Mouse (Mus musculus): Measurements from ENCODE around the gene Ercc1. TPM values are rescaled to one million over a fixed set of nuclear protein-coding genes. Genes with fewer than 3 reads are reported as not detected.

Ercc1 gene
- total RNA-seq, 2 experiments from 2014 or later = 38.6 to 45.2 TPM

GRCm38 (mm10) chr7:19361720-19362119 lies 17.1 kb downstream of the Ercc1 start:
- peak; percentile 46 to 71 for DNase-seq (ENCODE audit: low spot score in 2 of 2)

- DNase-seq (ENCODE audit: low spot score in 2 of 2) = no peak
Measured at GRCm38 (mm10) chr7:19362276-19362675, 17.7 kb downstream of the Ercc1 start.

GRCm38 (mm10) chr7:19363881-19364280 lies 19.3 kb downstream of the Ercc1 start:
- DNase-seq (ENCODE audit: low spot score in 2 of 2) = peak in 1 of 2 experiments; percentile 55

- DNase-seq (ENCODE audit: low spot score in 2 of 2) = no peak
Measured at GRCm38 (mm10) chr7:19365376-19365775, 20.8 kb downstream of the Ercc1 start.

- DNase-seq (ENCODE audit: low spot score in 2 of 2) = peak; percentile 44 to 46
Measured at GRCm38 (mm10) chr7:19368380-19368779, 23.8 kb downstream of the Ercc1 start.

GRCm38 (mm10) chr7:19369823-19370425 lies 25.3 kb downstream of the Ercc1 start:
- no peak for DNase-seq (ENCODE audit: low spot score in 2 of 2)

GRCm38 (mm10) chr7:19373367-19373766 lies 28.8 kb downstream of the Ercc1 start:
- DNase-seq (ENCODE audit: low spot score in 2 of 2) = no peak

GRCm38 (mm10) chr7:19375368-19375767 lies 30.8 kb downstream of the Ercc1 start:
- DNase-seq (ENCODE audit: low spot score in 2 of 2) = no peak

- DNase-seq (ENCODE audit: low spot score in 2 of 2) = no peak
Measured at GRCm38 (mm10) chr7:19376019-19376418, 31.4 kb downstream of the Ercc1 start.

- no peak for DNase-seq (ENCODE audit: low spot score in 2 of 2)
Measured at GRCm38 (mm10) chr7:19378049-19378448, 33.5 kb downstream of the Ercc1 start.

- DNase-seq (ENCODE audit: low spot score in 2 of 2) = peak; percentile 94 to 99
Measured at GRCm38 (mm10) chr7:19381377-19382165, 37.0 kb downstream of the Ercc1 start, which contains the start of gene Ercc2. TSS of gene Ercc2 (plus strand) at chr7:19382010.

- no peak for DNase-seq (ENCODE audit: low spot score in 2 of 2)
Measured at GRCm38 (mm10) chr7:19382166-19382541, 37.6 kb downstream of the Ercc1 start.

- no peak for DNase-seq (ENCODE audit: low spot score in 2 of 2)
Measured at GRCm38 (mm10) chr7:19383708-19384107, 39.1 kb downstream of the Ercc1 start.

- DNase-seq (ENCODE audit: low spot score in 2 of 2) = no peak
Measured at GRCm38 (mm10) chr7:19388699-19389413, 44.3 kb downstream of the Ercc1 start.

GRCm38 (mm10) chr7:19394484-19394883 lies 49.9 kb downstream of the Ercc1 start:
- no peak for DNase-seq (ENCODE audit: low spot score in 2 of 2)

- no peak for DNase-seq (ENCODE audit: low spot score in 2 of 2)
Measured at GRCm38 (mm10) chr7:19399496-19400280, 55.1 kb downstream of the Ercc1 start.

GRCm38 (mm10) chr7:19400946-19401345 lies 56.4 kb downstream of the Ercc1 start:
- DNase-seq (ENCODE audit: low spot score in 2 of 2) = no peak

- DNase-seq (ENCODE audit: low spot score in 2 of 2) = no peak
Measured at GRCm38 (mm10) chr7:19402535-19403112, 58.0 kb downstream of the Ercc1 start.

- DNase-seq (ENCODE audit: low spot score in 2 of 2) = no peak
Measured at GRCm38 (mm10) chr7:19403731-19404296, 59.2 kb downstream of the Ercc1 start, which contains the start of gene Klc3. TSS of gene Klc3 (minus strand) at chr7:19404104.

- DNase-seq (ENCODE audit: low spot score in 2 of 2) = no peak
Measured at GRCm38 (mm10) chr7:19404476-19404875, 59.9 kb downstream of the Ercc1 start, which contains the start of gene Ckm. TSS of gene Ckm (plus strand) at chr7:19404776.

All from adrenal gland, postnatal 4 days (tissue).